Mouse (Mus musculus) intestine, postnatal 0 days (tissue): ENCODE results near the gene Npdc1. TPM values are rescaled to one million over a fixed set of nuclear protein-coding genes. Genes with fewer than 3 reads are reported as not detected.

Experiments
- ATAC-seq: fragments of 200-750 bp; cut with Nextera tagmentation; 2 replicates; pipeline ENCODE4 v1.8.0; 2017; ENCODE audit warnings: mild to moderate bottlenecking, moderate TSS enrichment, moderate library complexity
- H3K27ac ChIP-seq: fragments of 300-500 bp; sonication (generic); 2 replicates; pipeline ENCODE4 v1.5.1; 2014; ENCODE audit warnings: mild to moderate bottlenecking, low read depth, low read length, moderate library complexity
- H3K27me3 ChIP-seq: fragments of 300-500 bp; sonication (generic); replicated peaks from 2 replicates; pipeline ENCODE4 v1.6.1; 2014; ENCODE audit warnings: low read length, mixed read lengths; ENCODE audit not compliant: control insufficient read depth, insufficient read depth
- H3K36me3 ChIP-seq: fragments of 300-500 bp; sonication (generic); 2 replicates; pipeline ENCODE4 v1.6.1; 2014; ENCODE audit warnings: mild to moderate bottlenecking, moderate library complexity; ENCODE audit not compliant: control insufficient read depth, insufficient read depth
- H3K4me1 ChIP-seq: fragments of 300-500 bp; sonication (generic); replicated peaks from 2 replicates; pipeline ENCODE4 v1.6.1; 2014; ENCODE audit warnings: antibody characterized with exemption, low read length, mixed read lengths; ENCODE audit not compliant: control insufficient read depth, insufficient read depth
- H3K4me2 ChIP-seq: fragments of 300-500 bp; sonication (generic); replicated peaks from 2 replicates; pipeline ENCODE4 v1.6.1; 2014; ENCODE audit warnings: low read depth, mild to moderate bottlenecking, moderate library complexity
- H3K4me3 ChIP-seq: fragments of 300-500 bp; sonication (generic); 2 replicates; pipeline ENCODE4 v1.5.1; 2014; ENCODE audit warnings: low read depth, low read length
- H3K9ac ChIP-seq: fragments of 300-500 bp; sonication (generic); 2 replicates; pipeline ENCODE4 v1.6.1; 2014; ENCODE audit warnings: mild to moderate bottlenecking, low read depth, low read length
- H3K9me3 ChIP-seq: fragments of 300-500 bp; sonication (generic); 2 replicates; pipeline ENCODE4 v1.6.1; 2016; ENCODE audit warnings: mixed run types; ENCODE audit not compliant: control insufficient read depth
- CTCF ChIP-seq: sonication (generic); IDR thresholded peaks from 2 replicates; pipeline ENCODE4 v1.5.1; 2016; ENCODE audit warnings: low read depth, mild to moderate bottlenecking, control low read depth, antibody characterized with exemption, moderate library complexity
- WGBS: fragments of 180-500 bp; shearing (Covaris S2); extraction: QIAGEN DNeasy Blood & Tissue Kit; methylation state at CpG from one replicate; pipeline ENCODE4 v1.1.7; 2014; 5-methylcytosine and 5-hydroxymethylcytosine counted together
- polyA plus RNA-seq: library from polyadenylated mRNA; unstranded; fragments of >200 nt; fragmentation: Nextera tagmentation; extraction: Ambion mirVana; gene quantifications from 2 replicates; pipeline ENCODE4 v1.2.1, GENCODE M21; 2015

Gene Npdc1
- polyA plus RNA-seq = 49.2 and 52.3 TPM in 2 replicates

DNA sequence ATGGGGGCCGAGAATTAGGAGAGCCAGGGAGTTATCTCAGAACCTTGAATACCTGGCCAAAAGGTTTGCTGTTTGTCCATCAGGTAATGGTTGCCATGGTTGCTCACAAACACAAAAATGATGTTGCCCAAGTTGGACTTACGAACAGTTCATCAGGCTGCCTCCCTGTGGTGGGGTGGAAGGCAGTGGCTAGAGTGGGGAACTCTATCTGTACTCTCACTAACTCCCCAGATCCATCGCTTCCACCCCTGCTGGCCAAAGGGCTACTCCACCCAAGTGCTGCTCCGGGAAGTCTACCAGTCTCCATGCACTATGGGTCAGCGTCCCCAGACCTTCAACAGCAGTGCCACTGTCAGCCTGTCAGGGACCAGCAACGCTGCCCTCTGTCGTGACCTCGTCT, at the start of gene Npdc1:
Npdc1 (plus strand) TSS at position 301 of the 400 bp plus-strand sequence.
- no peak within 1 kb of the TSS for H3K4me2 ChIP-seq
- no peaks in the 10 kb centered on the region for H3K9me3 ChIP-seq
- ATAC-seq = no peak
- 0 out of 2 replicates have a peak, but pooled peaks cover 6% of the 10 kb centered on the region for H3K27me3 ChIP-seq
- 70% methylated on average over 8 of the region's 8 CpGs for WGBS
- no peak for TF ChIP-seq CTCF
- no peak within 1 kb of the TSS for H3K9ac ChIP-seq
- no peaks in the 10 kb centered on the region for H3K4me1 ChIP-seq
- H3K4me3 ChIP-seq = no peak within 1 kb of the TSS
- H3K27ac ChIP-seq = no peak within 1 kb of the TSS
- no peaks in the 10 kb centered on the region for H3K36me3 ChIP-seq

DNA sequence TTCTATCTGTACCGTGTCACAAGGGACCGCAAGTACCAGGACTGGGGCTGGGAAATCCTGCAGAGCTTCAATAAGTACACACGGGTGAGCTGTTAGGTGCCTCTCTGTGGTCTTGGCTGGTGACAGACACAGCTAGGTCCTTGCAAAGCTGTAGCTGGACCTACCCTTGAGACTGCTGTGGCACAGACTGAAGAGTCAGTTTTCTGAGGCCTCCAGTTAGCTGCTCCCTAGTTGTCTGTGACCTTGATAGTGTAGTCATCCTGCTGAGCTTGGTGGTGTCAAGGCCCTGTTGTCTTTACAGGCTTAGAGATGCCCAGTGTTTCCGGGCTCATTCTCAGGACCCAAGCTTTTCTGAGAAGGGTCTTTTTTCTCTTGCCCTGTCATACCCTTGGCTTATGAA, 49.7 kb upstream of the Npdc1 start:
- H3K4me1 ChIP-seq = no peaks in the 10 kb centered on the region
- no peak overlapping the region for H3K27ac ChIP-seq
- no peak for TF ChIP-seq CTCF
- no peak for ATAC-seq
- no peaks in the 10 kb centered on the region for H3K9me3 ChIP-seq
- H3K9ac ChIP-seq = no peak overlapping the region
- H3K4me2 ChIP-seq = no peak overlapping the region
- peaks cover 84% of the 10 kb centered on the region for H3K36me3 ChIP-seq
- WGBS = 95% methylated on average over 4 of the region's 4 CpGs
- H3K27me3 ChIP-seq = no peaks in the 10 kb centered on the region
- no peak overlapping the region for H3K4me3 ChIP-seq

DNA sequence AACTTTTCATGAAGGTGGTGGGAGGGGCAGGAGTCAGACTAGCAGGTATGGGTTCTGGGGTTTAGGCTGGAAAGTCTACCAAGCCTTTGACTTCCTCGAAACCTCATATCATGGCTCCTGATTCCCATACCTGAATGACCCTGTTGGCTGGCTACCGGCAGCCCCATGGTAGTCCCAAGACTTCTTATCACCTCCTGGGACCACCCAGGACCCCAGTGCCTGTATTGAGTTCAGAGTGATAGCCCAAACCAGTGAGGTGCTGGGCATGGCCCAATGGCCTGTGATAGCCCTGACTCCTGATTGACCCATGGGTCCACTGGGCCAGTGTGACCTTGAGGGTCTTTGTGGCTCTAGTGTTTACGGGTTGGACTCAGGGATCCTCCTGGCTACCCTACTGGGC, 48.5 kb upstream of the Npdc1 start:
- no peak for ATAC-seq
- no peak overlapping the region for H3K4me2 ChIP-seq
- no peak overlapping the region for H3K9ac ChIP-seq
- H3K9me3 ChIP-seq = no peaks in the 10 kb centered on the region
- H3K36me3 ChIP-seq = peaks cover 76% of the 10 kb centered on the region
- TF ChIP-seq CTCF = no peak
- H3K27me3 ChIP-seq = no peaks in the 10 kb centered on the region
- no peak overlapping the region for H3K4me3 ChIP-seq
- WGBS = 94% methylated on average over 3 of the region's 3 CpGs
- H3K27ac ChIP-seq = no peak overlapping the region
- no peaks in the 10 kb centered on the region for H3K4me1 ChIP-seq

DNA sequence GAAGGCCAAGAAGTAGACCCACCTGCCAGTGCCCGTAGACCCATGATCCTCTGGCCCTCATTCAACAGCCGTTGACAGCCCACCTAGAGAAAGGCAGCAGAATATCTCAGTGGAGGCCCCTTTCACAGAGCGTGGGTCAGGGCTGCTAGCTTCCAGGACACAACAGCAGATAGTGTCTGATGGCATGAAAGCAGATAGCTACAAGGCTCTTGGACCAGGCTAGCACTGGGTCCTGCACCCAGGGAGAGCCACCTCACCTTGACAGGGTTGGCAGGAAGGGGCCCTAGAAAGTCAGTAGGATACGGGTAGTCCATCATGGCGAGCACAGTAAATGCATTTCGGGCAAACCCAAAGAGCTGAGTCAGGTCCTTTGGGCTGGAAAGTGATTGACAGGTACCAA, 44.9 kb upstream of the Npdc1 start:
- Histone ChIP-seq H3K27me3 (no peaks in the 10 kb centered on the region), H3K9ac (no peak overlapping the region), H3K4me3 (no peak overlapping the region), H3K27ac (no peak overlapping the region), H3K4me1 (peaks cover 6% of the 10 kb centered on the region; the same call in 1 of the 2 replicates), H3K36me3 (peaks cover 44% of the 10 kb centered on the region), H3K4me2 (0 out of 2 replicates have a peak overlapping the region, but pooled peaks have one; percentile 84), H3K9me3 (no peaks in the 10 kb centered on the region)
- WGBS = 85% methylated on average over 6 of the region's 6 CpGs
- no peak for TF ChIP-seq CTCF
- ATAC-seq = no peak

DNA sequence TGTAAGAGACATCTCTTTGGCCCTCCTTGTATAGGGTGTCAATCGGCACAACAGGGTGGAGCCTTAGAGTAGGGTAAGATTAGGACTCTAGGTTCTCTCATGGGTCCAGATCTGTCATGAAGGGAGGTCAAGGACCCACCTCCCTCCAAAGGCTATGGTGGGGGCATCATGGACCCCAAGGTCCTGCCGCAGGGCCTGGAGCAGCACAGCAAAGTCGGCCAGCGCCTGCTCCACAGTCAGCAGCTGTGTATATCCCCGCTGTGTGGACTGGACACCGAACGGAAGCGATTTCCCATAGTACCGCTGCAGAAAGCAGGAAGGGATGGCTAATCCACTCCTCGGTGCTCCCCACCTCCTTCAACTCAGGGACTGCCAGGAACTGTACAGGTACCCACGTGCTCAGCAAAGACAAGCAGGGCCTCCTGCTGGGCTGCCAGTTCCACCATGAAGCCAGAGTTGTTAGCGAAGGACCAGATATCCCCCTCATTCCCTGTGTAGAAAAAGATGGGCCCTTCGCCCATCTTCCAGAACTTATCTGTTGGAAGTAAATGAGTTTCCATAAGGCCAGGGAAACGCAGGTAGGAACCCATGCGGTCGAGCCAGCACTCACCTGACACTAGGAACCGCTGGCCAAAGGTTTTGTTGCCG, 43.6 kb upstream of the Npdc1 start:
- H3K4me3 ChIP-seq = peak overlapping the region; percentile 49
- no peaks in the 10 kb centered on the region for H3K27me3 ChIP-seq
- H3K9me3 ChIP-seq = no peaks in the 10 kb centered on the region
- peaks cover 36% of the 10 kb centered on the region for H3K36me3 ChIP-seq
- ATAC-seq = no peak
- WGBS = 37% methylated on average over 18 of the region's 18 CpGs
- peaks cover 6% of the 10 kb centered on the region; the same call in 1 of the 2 replicates for H3K4me1 ChIP-seq
- H3K4me2 ChIP-seq = peak overlapping the region; percentile 84
- peak overlapping the region; percentile 43 for H3K9ac ChIP-seq
- no peak overlapping the region; the same call in 1 of the 2 replicates for H3K27ac ChIP-seq
- TF ChIP-seq CTCF = no peak

DNA sequence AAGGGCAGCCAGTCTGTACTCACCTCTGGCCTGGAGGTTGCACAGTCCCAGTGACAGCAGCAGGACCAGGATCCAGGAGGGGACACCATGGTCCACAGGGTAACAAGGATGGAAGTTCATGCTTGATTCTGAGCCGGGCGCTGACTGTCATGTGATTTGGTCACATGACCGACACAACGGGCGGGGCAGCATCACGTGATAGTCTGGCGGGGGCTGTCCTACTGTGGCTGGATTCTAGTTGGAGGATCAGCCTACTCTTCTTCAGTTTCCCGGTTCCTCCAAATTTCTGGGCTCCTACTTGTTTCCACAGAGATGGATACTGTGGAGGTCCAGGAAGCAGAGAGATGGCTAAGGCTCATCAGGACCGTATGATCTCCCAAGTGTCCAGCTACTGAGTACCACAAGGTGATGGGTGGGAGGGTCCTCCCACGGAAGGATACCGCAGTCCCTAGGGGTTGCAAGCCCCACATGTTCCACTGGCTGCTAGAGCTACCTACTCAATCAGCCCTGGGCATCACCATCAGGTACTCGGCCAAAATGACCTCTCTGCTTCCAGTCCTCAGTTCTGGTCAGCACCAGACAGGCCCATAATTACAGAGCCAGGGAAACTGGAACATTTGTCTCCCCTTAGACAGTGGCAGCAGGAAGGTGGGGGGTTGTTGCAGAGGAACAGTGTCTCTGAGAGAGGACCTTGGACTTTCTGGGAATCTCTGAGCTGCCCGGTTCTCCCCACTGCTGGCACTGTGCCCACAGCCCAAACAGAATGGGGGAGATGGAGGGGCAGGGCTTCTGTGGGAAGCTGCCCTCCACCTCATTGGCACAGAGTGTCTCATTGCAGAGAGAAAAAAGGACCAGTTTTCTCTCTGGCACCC, 42.7 kb upstream of the Npdc1 start, which contains the start of gene Dpp7:
Dpp7 (minus strand) TSS at position 152 of the 872 bp plus-strand sequence.
- H3K27ac ChIP-seq = peak within 1 kb of the TSS; percentile 41; the same call in 1 of the 2 replicates
- H3K4me1 ChIP-seq = peaks cover 6% of the 10 kb centered on the region; the same call in 1 of the 2 replicates
- TF ChIP-seq CTCF = no peak
- no peaks in the 10 kb centered on the region for H3K27me3 ChIP-seq
- H3K4me2 ChIP-seq = peak within 1 kb of the TSS; percentile 84
- WGBS = 2% methylated on average over 13 of the region's 13 CpGs
- peaks cover 36% of the 10 kb centered on the region for H3K36me3 ChIP-seq
- peak within 1 kb of the TSS; percentile 49 for H3K4me3 ChIP-seq
- no peaks in the 10 kb centered on the region for H3K9me3 ChIP-seq
- peak within 1 kb of the TSS; percentile 43 for H3K9ac ChIP-seq
- peak; percentile 73 for ATAC-seq
